Mouse (Mus musculus): ENCODE results near the gene Olfr974.

Olfr974 gene

GRCm38 (mm10) chr9:39937201-39937600 lies at the start of gene Olfr974:
Olfr974 (plus strand) TSS chr9:39937501.
- 91% methylated on average over 1 of the region's 1 CpGs for WGBS

GRCm38 (mm10) chr9:39905106-39905505 lies 32.2 kb upstream of the Olfr974 start:
- 79% methylated on average over 6 of the region's 6 CpGs for WGBS

GRCm38 (mm10) chr9:39907036-39907435 lies 30.3 kb upstream of the Olfr974 start, which contains the start of gene Olfr229:
Olfr229 (plus strand) TSS chr9:39907336.
- WGBS = 77% methylated on average over 2 of the region's 2 CpGs

GRCm38 (mm10) chr9:39909939-39910338 lies 27.4 kb upstream of the Olfr974 start:
- whole genome bisulfite sequencing = 82% methylated on average over 3 of the region's 3 CpGs

- no CpG with 5 or more reads among the region's 4 CpGs for WGBS
These were observed 9.1 kb upstream of the Olfr974 start for GRCm38 (mm10) chr9:39927975-39928836.

GRCm38 (mm10) chr9:39928837-39929236 lies 8.5 kb upstream of the Olfr974 start:
- 59% methylated on average over 1 of the region's 1 CpGs for WGBS

- 73% methylated on average over 1 of the region's 1 CpGs for WGBS
These were observed 14.6 kb downstream of the Olfr974 start, which contains the start of gene Olfr975 for GRCm38 (mm10) chr9:39951946-39952345. Olfr975 (minus strand) TSS chr9:39952046.

GRCm38 (mm10) chr9:39961033-39961432 lies 23.7 kb downstream of the Olfr974 start, which contains the start of gene Olfr976:
Olfr976 (minus strand) TSS chr9:39961133.
- WGBS = 89% methylated on average over 8 of the region's 9 CpGs

GRCm38 (mm10) chr9:39976581-39977145 lies 39.4 kb downstream of the Olfr974 start:
- WGBS = 80% methylated on average over 1 of the region's 1 CpGs

- 86% methylated on average over 2 of the region's 2 CpGs for WGBS
These were observed 54.5 kb downstream of the Olfr974 start, which contains the start of gene Olfr978 for GRCm38 (mm10) chr9:39991813-39992212. Olfr978 (plus strand) TSS chr9:39992113.

Measured in cerebral cortex, adult 2 months (tissue).